Mouse (Mus musculus) splenic B cell, adult 2 months (primary cell): ENCODE data around the gene Bcap31.
A peak's percentile ranks its signal among the peaks of the same experiment; 100 is the strongest.
"Not testable (repeated sequence)": the region's sequence is repeated elsewhere in the genome, so short reads cannot be mapped to it uniquely, and the experiment has no call there.

Experiments
- DNase-seq: peaks from one replicate; pipeline ENCODE4 v3.0.0-alpha.2; 2011; ENCODE audit warnings: low read depth, low spot score
- H3K27me3 ChIP-seq: 2 replicates; pipeline ENCODE4 v1.6.1; 2012; ENCODE audit warnings: mild to moderate bottlenecking, low read length, moderate library complexity, mixed read lengths; ENCODE audit not compliant: control insufficient read depth, poor library complexity, insufficient read depth, severe bottlenecking
- H3K36me3 ChIP-seq: 2 replicates; pipeline ENCODE4 v1.6.1; 2012; ENCODE audit warnings: mild to moderate bottlenecking, low read length, moderate library complexity, mixed read lengths; ENCODE audit not compliant: control insufficient read depth, poor library complexity, insufficient read depth, severe bottlenecking

Bcap31 gene

GRCm38 (mm10) chrX:73716109-73716661 lies at the start of gene Bcap31, which contains the start of gene Abcd1:
Gene Bcap31 (minus strand): TSS chrX:73716175.
Gene Abcd1 (plus strand): TSS chrX:73716597.
- Histone ChIP-seq H3K27me3 (no peaks in the 10 kb centered on the region), H3K36me3 (no peaks in the 10 kb centered on the region)
- DNase-seq: peak; percentile 97

DNA sequence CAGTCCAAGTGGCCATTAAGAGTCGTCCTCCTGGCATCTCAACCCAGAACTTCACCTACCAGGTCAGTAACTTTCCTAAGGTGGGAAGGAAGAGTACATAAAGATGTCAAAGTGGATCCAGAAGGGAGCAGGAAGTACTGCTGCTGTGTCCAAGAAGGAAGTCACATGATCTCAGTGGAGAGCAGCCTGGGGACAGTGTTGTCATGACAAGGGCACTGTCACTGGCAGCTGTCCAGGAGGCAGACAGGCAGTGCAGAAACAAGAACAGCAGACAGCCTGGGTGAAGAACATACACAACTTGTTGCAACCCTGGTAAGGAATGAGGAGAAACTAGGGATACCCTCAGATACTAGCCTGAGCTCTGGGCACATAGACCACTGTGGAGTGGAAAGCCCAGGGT lies 49.3 kb upstream of the Bcap31 start:
- Histone ChIP-seq H3K36me3 (no peaks in the 10 kb centered on the region), H3K27me3 (no peaks in the 10 kb centered on the region)
- peak; percentile 11 for DNase-seq

DNA sequence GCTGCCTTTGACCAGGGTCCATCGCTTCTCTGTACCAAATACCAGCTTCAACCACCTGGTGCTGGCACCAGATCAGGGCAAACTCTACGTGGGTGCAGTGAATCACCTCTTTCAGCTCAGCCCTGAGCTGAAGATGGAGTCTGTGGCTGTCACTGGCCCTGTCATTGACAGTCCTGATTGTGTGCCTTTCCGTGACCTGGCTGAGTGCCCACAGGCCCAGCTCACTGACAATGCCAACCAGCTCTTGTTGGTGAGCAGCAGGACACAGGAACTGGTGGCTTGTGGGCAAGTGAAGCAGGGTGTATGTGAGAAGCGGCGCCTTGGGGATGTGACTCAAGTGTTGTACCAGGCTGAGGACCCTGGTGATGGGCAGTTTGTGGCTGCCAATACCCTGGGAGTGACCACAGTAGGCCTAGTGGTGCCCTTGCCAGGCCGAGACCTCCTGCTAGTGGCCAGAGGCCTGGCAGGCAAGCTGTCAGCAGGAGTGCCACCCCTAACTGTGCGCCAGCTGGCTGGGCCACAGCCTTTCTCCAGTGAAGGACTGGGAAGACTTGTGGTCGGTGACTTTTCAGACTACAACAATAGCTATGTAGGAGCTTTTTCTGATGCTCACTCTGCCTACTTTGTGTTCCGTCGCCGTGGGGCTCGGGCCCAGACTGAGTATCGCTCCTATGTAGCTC lies 42.8 kb upstream of the Bcap31 start:
- Histone ChIP-seq H3K27me3 (no peaks in the 10 kb centered on the region), H3K36me3 (no peaks in the 10 kb centered on the region)
- DNase-seq: no peak

DNA sequence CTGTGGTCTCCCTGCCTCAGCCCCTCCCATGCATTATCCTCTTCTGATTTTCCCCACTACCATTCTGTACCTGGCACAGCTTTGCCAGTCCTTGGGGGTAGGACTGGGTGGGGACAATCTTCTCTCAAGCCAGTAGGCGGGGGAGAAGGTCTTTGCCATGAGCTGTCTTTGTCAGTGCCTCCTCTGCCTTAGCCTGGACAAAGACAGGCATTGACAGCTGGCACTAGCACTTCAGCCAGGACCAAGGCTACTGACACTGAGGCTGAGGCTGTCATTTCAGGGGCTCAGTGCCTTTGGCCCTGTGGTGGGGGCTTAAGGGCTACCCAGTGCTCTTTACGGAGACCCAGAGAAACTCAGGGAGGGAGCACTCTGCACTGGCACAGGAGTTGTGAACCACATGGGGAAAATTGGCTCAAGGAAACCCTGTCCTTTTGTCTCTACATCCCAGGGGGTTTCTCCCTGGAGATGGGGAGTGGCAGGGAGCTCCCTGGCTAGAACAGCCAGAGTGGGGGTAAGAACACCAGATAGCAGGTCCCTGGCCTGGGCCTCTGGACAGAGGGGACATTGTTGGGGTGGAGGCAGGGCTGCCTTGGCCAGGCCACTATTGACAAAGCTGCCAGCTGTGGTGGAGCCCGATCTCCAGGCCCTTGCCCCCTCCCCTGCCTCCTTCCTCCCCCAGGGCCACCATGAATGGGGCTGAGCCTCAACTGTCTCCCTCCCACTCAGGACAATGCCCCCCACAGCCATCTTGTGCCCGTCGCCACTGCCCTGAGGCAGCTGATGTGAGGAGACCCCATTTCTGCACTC lies 40.6 kb upstream of the Bcap31 start, which contains the start of gene Plxnb3:
Gene Plxnb3, plus strand, starts transcription at position 757 of the 807 bp plus-strand sequence.
- H3K27me3 ChIP-seq: no peaks in the 10 kb centered on the region
- no peaks in the 10 kb centered on the region for H3K36me3 ChIP-seq
- no peak for DNase-seq

GRCm38 (mm10) chrX:73748977-73749376 lies 33.0 kb upstream of the Bcap31 start:
- DNase-seq: peak; percentile 15
- Histone ChIP-seq H3K36me3 (no peaks in the 10 kb centered on the region), H3K27me3 (no peaks in the 10 kb centered on the region)

DNA sequence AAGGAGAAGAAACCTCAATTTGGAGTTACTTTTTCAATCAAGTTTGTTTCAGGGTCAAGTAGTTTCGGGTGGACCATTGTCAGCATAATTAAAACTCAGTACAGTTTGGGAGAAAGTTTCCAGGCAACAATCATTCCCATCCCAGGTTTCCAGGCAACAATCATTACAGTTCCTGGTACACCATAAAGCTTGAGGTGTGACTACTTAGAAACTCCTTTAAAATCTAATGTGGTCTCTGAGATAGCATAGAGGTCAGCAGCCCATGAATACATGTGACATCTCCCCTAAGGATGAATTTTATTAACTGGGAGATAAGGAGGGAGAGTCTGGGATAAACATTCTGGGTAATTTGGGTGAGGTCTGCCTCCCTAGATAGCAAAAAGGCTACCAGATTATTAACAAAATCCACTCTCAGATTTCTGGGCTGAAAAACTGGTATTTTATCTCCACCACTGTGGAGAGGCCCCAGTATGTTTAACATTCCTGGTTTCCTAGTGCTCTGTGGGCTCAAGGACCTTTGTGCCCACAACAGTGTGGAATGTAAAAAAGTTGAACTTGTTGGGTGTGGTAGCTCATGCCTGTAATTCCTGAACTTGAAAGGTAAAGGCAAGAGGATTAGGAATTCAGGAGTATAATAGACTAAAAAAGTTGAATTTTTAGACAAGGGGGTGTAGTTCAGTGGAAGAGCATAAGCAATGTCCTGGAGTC lies 29.0 kb upstream of the Bcap31 start:
- no peaks in the 10 kb centered on the region for H3K27me3 ChIP-seq
- DNase-seq: no peak
- H3K36me3 ChIP-seq: no peaks in the 10 kb centered on the region

DNA sequence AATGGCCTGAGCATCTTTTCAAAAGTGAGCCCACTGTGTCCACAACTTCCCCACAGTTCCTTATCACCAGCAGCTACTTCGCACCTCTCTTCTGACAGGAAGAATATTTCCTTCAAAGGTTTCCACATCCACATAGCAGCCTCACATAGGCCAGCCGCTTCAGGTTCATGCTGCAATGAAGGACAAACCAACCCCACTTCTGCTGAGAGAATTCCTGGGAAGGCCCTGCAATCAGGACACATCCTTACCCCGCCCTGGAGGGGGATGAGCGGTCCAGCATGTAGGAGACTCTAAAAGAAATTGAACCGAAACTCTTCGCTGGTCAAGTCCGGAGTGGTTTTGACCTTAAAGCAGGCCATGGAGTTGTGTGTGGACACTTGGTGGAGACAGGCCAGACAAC lies 23.9 kb upstream of the Bcap31 start:
- not testable (repeated sequence) for H3K36me3 ChIP-seq, DNase-seq, H3K27me3 ChIP-seq

DNA sequence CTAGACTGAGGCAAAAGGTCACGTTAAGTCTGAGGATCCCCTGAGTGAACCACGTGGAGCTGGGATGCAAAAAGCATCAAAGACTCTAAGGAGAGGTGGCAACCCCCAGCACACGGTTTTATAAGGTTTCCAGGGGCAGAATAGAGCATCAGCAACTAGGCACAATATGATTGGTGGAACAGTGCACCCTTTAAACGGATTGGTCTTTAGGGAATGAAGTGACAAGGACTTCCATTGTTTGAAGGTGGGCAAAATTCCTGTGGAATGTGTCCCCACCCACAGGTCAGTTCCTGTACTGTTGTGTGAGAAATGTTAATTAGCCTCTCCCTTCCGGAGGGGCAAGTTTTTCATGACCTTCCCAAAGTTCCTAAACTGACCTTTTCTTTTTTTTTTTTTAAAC lies 23.2 kb upstream of the Bcap31 start:
- H3K36me3 ChIP-seq: no peaks in the 10 kb centered on the region
- H3K27me3 ChIP-seq: no peaks in the 10 kb centered on the region
- no peak for DNase-seq

DNA sequence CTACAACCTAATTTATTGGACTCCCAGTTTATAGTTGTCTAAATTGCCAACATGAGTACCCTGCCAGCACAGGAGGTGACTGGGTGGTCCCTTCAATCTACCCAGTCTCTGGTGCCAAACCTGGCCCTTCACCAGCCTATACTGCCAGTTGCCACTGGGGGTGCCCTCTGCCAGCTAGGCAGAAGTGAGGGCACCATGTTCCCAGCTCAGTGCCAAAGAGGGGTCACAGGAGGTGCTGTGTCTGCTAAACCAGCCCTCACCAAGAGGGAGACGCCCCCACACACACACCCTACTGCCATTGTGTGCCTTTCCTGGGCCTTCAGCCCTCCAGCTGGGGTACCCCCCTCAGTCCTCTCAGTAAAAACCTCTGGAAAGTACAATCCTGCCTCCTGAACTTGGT lies 22.2 kb upstream of the Bcap31 start:
- Histone ChIP-seq H3K27me3 (no peaks in the 10 kb centered on the region), H3K36me3 (no peaks in the 10 kb centered on the region)
- DNase-seq: peak; percentile 43

- Histone ChIP-seq H3K36me3 (0 out of 2 replicates have a peak, but pooled peaks cover 3% of the 10 kb centered on the region), H3K27me3 (no peaks in the 10 kb centered on the region)
- no peak for DNase-seq
These were observed 14.9 kb upstream of the Bcap31 start for GRCm38 (mm10) chrX:73730908-73731307.

GRCm38 (mm10) chrX:73718686-73719362 lies 2.8 kb upstream of the Bcap31 start:
- peak; percentile 78 for DNase-seq
- H3K27me3 ChIP-seq: no peaks in the 10 kb centered on the region
- H3K36me3 ChIP-seq: no peaks in the 10 kb centered on the region

- Histone ChIP-seq H3K27me3 (no peaks in the 10 kb centered on the region), H3K36me3 (no peaks in the 10 kb centered on the region)
- DNase-seq: peak; percentile 1
These were observed 2.3 kb upstream of the Bcap31 start for GRCm38 (mm10) chrX:73718271-73718670.

DNA sequence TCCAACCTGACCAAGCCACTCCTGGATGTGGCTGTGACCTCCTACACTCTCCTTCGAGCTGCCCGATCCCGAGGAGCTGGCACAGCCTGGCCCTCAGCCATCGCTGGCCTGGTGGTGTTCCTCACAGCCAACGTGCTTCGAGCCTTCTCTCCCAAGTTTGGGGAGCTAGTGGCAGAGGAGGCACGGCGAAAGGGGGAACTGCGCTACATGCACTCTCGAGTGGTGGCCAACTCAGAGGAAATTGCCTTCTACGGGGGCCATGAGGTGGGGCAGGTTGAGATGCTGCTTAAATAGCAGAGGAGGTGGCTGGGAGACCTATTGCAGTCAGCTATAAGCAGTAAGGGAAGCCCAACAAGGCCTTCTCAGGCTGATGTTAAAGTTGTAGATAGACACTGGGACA lies 1.7 kb upstream of the Bcap31 start:
- DNase-seq: peak; percentile 51
- Histone ChIP-seq H3K36me3 (no peaks in the 10 kb centered on the region), H3K27me3 (no peaks in the 10 kb centered on the region)
